Mouse (Mus musculus) midbrain, embryonic 10.5 days (tissue): ENCODE measurements at regions not wholly inside any gene's neighbourhood (a gene's known extent, or its start where the extent isn't known, plus 50 kb on each side); places are given as distances from the start of the nearest gene placed in this dataset.
A peak's percentile ranks its signal among the peaks of the same experiment; 100 is the strongest.

Source experiments
- DNase-seq: peaks from one replicate; pipeline ENCODE4 v3.0.0-alpha.2; 2017; ENCODE audit warnings: low spot score
- H3K27ac ChIP-seq: fragments of 300-500 bp; sonication (generic); replicated peaks from 2 replicates; pipeline ENCODE4 v1.5.1; 2016; ENCODE audit warnings: mild to moderate bottlenecking
- H3K27me3 ChIP-seq: fragments of 300-500 bp; sonication (generic); 2 replicates; pipeline ENCODE4 v1.6.1; 2016; ENCODE audit warnings: low read depth, mild to moderate bottlenecking; ENCODE audit not compliant: poor library complexity, severe bottlenecking
- H3K36me3 ChIP-seq: fragments of 300-500 bp; sonication (generic); 2 replicates; pipeline ENCODE4 v1.6.1; 2016; ENCODE audit warnings: mild to moderate bottlenecking, moderate library complexity
- H3K4me1 ChIP-seq: fragments of 300-500 bp; sonication (generic); 2 replicates; pipeline ENCODE4 v1.6.1; 2016
- H3K4me3 ChIP-seq: fragments of 300-500 bp; sonication (generic); 2 replicates; pipeline ENCODE4 v1.5.1; 2016; ENCODE audit warnings: mild to moderate bottlenecking, moderate library complexity
- H3K9me3 ChIP-seq: fragments of 300-500 bp; sonication (generic); replicated peaks from 2 replicates; pipeline ENCODE4 v1.6.1; 2016; ENCODE audit warnings: mild to moderate bottlenecking
- WGBS: fragments of 180-500 bp; shearing (Covaris S2); methylation state at CpG from one replicate; pipeline ENCODE4 v1.1.7; 2016; 5-methylcytosine and 5-hydroxymethylcytosine counted together

DNA sequence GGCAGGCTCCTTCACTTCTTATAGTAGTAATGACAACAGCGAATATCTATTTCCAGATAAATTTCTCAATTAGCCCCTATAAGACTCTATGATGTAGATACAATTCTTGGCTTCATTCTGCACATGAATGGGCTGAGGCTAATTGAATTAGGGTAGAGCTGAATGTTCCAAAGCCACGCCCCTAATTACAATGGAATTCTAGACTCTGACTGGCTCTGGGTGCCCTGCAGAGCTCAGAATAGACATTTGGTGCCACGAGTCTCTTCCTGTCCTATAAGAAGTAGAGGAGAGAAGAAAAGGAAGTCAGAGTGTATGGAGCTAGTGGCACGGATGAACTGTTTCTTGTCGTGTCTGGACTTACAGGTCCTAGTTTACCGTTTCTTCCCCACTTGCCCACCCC, 449.8 kb downstream of the 1810013L24Rik start:
- DNase-seq, result no peak
- Histone ChIP-seq H3K36me3 (no peaks in the 10 kb centered on the region), H3K4me3 (no peak overlapping the region), H3K9me3 (no peaks in the 10 kb centered on the region), H3K27me3 (peaks cover 12% of the 10 kb centered on the region), H3K27ac (peak overlapping the region; percentile 75; the same call in 1 of the 2 replicates), H3K4me1 (peaks cover 35% of the 10 kb centered on the region)
- WGBS, result 79% methylated on average over 6 of the region's 6 CpGs

DNA sequence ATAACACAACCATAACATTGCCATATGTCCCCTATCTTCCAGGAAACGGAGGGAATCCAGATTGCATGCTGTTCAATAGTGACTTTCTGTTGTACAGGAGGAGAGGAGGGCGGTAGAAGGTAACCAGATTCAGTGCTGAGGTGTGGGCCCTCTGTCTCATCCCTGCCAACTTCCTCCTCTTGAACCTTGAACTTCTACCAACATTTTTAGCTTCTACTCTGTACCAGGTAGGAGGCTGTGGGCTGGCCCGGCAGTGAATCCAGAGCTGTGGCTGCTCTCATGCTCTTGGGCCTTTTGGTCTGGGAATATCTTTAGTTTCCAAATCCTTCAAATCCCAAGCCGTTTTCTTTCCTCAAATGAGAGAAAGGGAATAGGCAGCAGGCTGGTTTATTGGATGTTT, 450.5 kb downstream of the 1810013L24Rik start:
- Histone ChIP-seq H3K9me3 (no peaks in the 10 kb centered on the region), H3K4me1 (peaks cover 35% of the 10 kb centered on the region), H3K27me3 (peaks cover 5% of the 10 kb centered on the region; the same call in 1 of the 2 replicates), H3K4me3 (no peak overlapping the region), H3K36me3 (no peaks in the 10 kb centered on the region), H3K27ac (peak overlapping the region; percentile 75)
- 69% methylated on average over 4 of the region's 4 CpGs for WGBS
- DNase-seq, result no peak

DNA sequence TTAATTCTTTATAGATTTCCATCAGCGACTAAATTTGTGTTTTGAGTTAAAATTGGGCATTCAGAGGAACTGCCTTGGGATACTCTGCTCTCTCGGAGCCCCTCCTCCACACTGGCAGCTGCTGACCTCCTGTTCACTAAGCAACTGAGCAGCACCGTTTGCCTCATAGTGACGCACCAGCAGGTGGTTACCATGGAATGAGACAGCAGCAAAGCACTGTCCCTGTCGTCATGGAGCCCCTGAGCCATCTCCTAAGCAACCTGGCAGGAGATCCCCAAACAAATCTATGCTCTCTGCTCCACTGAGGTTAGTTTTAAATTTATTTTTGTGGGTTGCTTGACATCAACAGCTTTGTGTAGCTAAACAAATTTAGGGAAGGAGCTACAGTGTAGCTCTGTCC, 451.0 kb downstream of the 1810013L24Rik start:
- 4% methylated on average over 5 of the region's 5 CpGs for WGBS
- Histone ChIP-seq H3K27ac (peak overlapping the region; percentile 75), H3K4me1 (peaks cover 35% of the 10 kb centered on the region), H3K36me3 (no peaks in the 10 kb centered on the region), H3K9me3 (no peaks in the 10 kb centered on the region), H3K27me3 (peaks cover 4% of the 10 kb centered on the region; the same call in 1 of the 2 replicates), H3K4me3 (no peak overlapping the region)
- peak; percentile 72 for DNase-seq

DNA sequence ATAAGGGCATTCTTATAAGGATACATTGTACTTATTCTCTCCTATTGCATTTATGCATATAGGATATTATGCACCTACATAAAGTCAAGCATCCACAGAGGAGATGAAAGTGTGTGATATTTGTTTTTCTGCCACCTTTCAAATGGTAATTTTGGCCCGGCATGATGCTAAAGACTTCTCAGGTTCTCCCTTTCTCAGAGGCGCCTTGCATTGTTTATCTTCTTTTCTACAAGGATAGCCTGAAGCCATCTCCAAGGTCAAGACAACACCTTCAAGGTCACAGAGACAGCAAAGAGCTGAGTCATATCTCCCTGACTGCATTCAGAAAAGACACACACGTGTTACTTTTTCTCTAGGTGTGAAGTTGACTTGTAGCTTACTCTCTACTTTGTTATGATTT, 454.5 kb downstream of the 1810013L24Rik start:
- no peaks in the 10 kb centered on the region for H3K9me3 ChIP-seq
- H3K36me3 ChIP-seq, result no peaks in the 10 kb centered on the region
- no peak overlapping the region for H3K27ac ChIP-seq
- no peaks in the 10 kb centered on the region; the same call in 1 of the 2 replicates for H3K27me3 ChIP-seq
- DNase-seq, result no peak
- no peak overlapping the region for H3K4me3 ChIP-seq
- peaks cover 39% of the 10 kb centered on the region for H3K4me1 ChIP-seq
- WGBS, result 39% methylated on average over 3 of the region's 3 CpGs

DNA sequence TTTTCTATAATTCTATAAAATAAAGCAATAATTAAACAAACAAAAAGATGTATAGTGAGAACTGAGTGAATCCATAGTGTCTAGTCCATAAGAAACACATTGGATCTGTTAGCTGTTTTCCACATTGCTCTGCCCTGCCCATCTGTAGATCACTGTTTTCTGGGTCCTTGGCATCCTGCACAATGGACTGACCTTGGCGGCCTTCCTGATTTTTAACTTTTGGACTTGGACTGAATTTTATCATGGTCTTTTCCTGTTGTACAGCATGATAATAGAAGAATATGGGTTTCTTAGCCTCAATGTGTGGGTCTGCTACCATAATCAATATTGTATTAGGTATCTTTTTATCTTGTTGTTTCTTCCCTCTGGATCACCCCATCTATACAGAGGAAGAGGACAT, 456.0 kb downstream of the 1810013L24Rik start:
- Histone ChIP-seq H3K9me3 (no peaks in the 10 kb centered on the region), H3K27ac (no peak overlapping the region), H3K36me3 (no peaks in the 10 kb centered on the region), H3K27me3 (no peaks in the 10 kb centered on the region), H3K4me3 (no peak overlapping the region), H3K4me1 (peaks cover 29% of the 10 kb centered on the region)
- WGBS, result 90% methylated on average over 1 of the region's 1 CpGs
- DNase-seq, result no peak

DNA sequence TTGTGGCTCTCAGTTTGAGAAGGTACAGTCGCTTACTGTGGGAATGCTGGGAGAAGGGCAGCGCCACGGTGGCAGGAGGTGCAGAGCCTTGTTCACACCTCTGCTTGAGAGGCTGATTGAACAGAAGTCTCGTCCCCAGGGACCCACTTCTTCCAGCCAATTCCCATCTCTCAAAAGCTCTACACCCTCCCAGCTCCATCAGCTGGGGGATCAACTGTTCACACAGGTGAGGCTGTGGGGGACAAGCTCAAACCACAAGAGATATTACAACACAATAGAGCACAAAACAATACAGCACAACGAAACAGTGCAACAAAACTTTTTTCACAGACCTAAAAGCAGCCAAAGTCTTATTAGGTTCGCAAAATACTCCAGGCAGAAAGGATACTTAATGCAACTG, 457.7 kb downstream of the 1810013L24Rik start:
- Histone ChIP-seq H3K36me3 (no peaks in the 10 kb centered on the region), H3K9me3 (no peaks in the 10 kb centered on the region), H3K4me1 (peaks cover 25% of the 10 kb centered on the region), H3K4me3 (no peak overlapping the region), H3K27ac (no peak overlapping the region), H3K27me3 (no peaks in the 10 kb centered on the region)
- no peak for DNase-seq
- WGBS, result 91% methylated on average over 6 of the region's 6 CpGs

DNA sequence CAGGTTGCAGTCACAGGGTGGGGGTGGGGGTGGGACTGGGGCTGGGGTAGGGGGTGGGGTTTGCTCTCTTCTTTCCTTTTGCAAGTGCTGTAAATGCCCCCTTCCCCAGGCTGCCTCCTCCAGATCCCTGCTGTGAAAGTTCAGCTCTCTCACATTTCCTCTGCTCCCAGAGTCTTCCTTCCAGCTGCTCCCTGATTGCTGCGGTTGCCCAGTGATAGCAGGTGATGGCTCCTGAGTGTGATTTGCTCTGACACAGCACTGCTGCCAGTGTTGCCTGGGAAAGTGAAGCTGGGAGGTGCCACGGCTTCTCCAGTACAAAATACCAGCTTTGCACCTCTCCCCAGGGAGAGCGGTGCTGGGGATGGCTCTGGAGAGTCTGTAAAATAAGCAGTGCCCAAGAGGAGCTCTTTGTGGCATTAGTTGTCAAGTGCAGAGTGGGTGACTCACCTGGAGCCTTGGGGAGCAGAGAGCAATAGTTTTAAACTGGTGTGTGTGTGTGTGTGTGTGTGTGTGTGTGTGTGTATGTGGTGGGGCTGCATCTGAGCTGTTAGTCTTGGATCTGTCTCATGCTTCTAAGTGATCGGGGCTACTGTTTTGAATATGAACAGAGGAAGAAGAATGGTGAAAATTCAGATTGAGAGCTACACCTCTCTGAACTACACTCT, 461.6 kb downstream of the 1810013L24Rik start:
- H3K4me3 ChIP-seq, result no peak overlapping the region
- H3K27me3 ChIP-seq, result no peaks in the 10 kb centered on the region
- 69% methylated on average over 4 of the region's 4 CpGs for WGBS
- no peaks in the 10 kb centered on the region for H3K9me3 ChIP-seq
- H3K36me3 ChIP-seq, result no peaks in the 10 kb centered on the region
- no peak for DNase-seq
- peaks cover 13% of the 10 kb centered on the region for H3K4me1 ChIP-seq
- H3K27ac ChIP-seq, result no peak overlapping the region

DNA sequence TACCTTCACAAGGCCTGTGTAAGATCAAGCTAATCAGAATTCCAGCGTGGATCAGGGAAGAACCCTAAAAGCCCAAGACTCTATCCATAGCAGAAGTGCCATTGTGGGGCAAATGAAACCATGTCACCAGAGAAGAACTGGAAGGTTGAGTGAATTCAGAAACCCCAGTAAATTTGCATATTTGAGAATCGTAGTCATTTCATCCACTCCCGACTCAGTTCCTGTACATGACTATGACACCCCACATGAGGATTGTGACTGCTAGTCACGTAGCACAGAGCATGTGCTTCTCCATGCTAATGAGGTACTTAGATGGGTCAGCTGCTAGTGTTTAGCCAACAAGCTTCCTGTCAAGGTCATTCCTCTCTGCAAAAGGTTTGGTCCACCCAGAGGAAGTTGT, 473.2 kb downstream of the 1810013L24Rik start:
- no peak for DNase-seq
- Histone ChIP-seq H3K27me3 (no peaks in the 10 kb centered on the region), H3K9me3 (no peaks in the 10 kb centered on the region), H3K36me3 (no peaks in the 10 kb centered on the region), H3K27ac (no peak overlapping the region), H3K4me3 (no peak overlapping the region), H3K4me1 (no peaks in the 10 kb centered on the region)
- 85% methylated on average over 4 of the region's 4 CpGs for WGBS

DNA sequence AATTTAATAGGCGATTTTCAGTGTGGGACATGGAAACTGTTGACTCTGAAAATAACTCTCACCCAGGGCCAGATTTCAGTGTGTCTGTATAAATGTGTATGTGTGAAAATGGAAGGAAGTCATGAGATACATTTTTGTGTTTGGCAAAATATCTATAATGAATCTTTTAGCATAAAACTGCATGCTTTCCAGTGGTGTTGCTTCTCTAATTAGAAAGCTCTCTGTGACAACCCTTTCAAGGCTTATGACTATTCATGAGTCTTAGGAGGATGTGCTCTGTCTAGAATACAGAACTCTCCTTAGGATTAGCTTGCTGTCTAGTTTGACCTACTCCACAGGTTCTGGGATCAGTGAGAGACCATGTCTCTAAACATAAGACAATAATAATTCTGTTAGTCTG, 474.2 kb downstream of the 1810013L24Rik start:
- H3K9me3 ChIP-seq, result no peaks in the 10 kb centered on the region
- no peak for DNase-seq
- H3K36me3 ChIP-seq, result no peaks in the 10 kb centered on the region
- no peak overlapping the region for H3K4me3 ChIP-seq
- H3K4me1 ChIP-seq, result no peaks in the 10 kb centered on the region
- no peak overlapping the region for H3K27ac ChIP-seq
- H3K27me3 ChIP-seq, result no peaks in the 10 kb centered on the region
- 84% methylated on average over 1 of the region's 1 CpGs for WGBS

DNA sequence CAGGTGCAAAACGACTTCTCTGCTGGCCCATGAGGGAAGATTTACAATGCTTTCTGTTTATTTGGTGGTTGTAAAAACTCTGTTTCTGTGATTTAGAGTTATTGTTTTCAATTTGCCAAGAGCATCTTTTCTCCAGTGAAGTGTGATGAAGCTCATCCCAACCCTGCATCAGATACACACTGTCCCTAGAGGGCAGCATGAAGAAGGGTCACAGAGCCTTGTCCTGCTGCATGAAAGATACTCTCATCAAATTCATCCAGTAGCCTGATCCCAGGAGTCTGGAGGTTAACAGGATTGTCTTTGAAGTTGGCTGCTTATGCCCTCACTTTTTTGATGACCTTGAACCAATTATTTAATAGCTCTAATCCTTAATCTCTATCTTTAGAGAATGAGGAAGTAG, 480.8 kb downstream of the 1810013L24Rik start:
- H3K27me3 ChIP-seq, result no peaks in the 10 kb centered on the region
- no peaks in the 10 kb centered on the region for H3K9me3 ChIP-seq
- H3K36me3 ChIP-seq, result no peaks in the 10 kb centered on the region
- H3K4me3 ChIP-seq, result no peak overlapping the region
- WGBS, result 41% methylated on average over 1 of the region's 1 CpGs
- H3K27ac ChIP-seq, result no peak overlapping the region
- H3K4me1 ChIP-seq, result no peaks in the 10 kb centered on the region
- no peak for DNase-seq

DNA sequence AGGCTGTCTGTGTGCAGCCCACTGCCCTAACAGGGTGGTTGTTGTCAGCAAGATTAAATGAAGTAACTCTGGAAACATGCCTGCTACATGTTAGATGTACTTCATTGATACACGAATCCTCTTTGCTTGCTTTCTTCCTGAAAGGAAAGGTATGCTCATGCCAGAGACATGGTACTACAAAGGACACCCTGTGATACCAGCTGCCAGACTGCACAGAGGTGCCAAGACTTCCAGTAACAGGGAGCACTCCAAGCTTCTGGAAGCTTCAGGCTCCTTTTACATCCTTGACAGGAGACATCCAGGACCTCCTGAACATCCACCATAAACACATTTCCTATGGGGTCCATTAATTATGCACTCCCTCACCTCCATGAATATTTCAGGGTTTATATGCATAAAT, 505.7 kb downstream of the 1810013L24Rik start:
- Histone ChIP-seq H3K27me3 (no peaks in the 10 kb centered on the region), H3K4me3 (no peak overlapping the region), H3K36me3 (no peaks in the 10 kb centered on the region), H3K27ac (no peak overlapping the region), H3K4me1 (no peaks in the 10 kb centered on the region), H3K9me3 (no peaks in the 10 kb centered on the region)
- no peak for DNase-seq
- 93% methylated on average over 1 of the region's 1 CpGs for WGBS

DNA sequence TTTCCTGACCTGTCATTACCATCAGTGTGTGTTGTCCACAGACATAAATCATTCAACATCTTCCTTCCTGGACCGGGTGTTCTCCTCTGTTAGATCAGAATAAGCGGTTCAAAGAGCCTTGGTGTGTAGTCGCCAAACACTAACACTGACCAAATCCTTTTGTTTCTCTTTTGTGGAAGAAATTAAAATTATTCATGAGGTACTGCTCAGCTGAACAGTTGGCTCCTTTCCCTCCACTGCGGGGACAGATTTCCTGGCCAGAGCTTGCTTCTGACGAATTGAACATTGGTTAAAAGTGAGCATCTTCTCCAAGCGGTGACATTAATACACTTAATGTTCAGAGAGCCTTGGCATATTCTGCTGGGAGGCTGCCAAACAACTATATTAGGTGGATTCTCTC, 506.2 kb downstream of the 1810013L24Rik start:
- no peaks in the 10 kb centered on the region for H3K9me3 ChIP-seq
- no peaks in the 10 kb centered on the region for H3K36me3 ChIP-seq
- H3K4me1 ChIP-seq, result no peaks in the 10 kb centered on the region
- 91% methylated on average over 6 of the region's 6 CpGs for WGBS
- DNase-seq, result no peak
- no peaks in the 10 kb centered on the region for H3K27me3 ChIP-seq
- no peak overlapping the region for H3K27ac ChIP-seq
- no peak overlapping the region for H3K4me3 ChIP-seq

DNA sequence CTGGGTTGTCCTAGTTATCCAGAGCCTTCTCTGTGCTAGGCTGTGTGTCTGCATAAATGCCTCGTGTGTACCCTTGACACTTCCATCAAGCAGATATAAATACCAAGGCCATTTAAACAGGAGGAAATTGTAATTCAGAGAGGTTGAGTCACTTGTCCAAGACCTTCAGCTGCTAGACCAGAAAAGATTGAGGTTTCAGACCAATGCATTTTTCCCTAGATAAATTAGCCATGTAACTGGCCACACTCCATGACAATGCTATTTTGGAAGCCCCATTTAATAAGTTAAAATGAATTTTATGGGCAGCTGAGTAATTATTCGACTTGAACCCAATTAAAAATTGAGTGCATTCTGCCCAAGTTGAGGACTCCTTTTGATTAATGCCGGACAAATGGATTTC, 509.6 kb downstream of the 1810013L24Rik start:
- H3K27me3 ChIP-seq, result no peaks in the 10 kb centered on the region
- H3K4me3 ChIP-seq, result no peak overlapping the region
- no peaks in the 10 kb centered on the region for H3K36me3 ChIP-seq
- no peaks in the 10 kb centered on the region for H3K4me1 ChIP-seq
- 91% methylated on average over 3 of the region's 3 CpGs for WGBS
- DNase-seq, result no peak
- H3K27ac ChIP-seq, result no peak overlapping the region
- no peaks in the 10 kb centered on the region for H3K9me3 ChIP-seq

DNA sequence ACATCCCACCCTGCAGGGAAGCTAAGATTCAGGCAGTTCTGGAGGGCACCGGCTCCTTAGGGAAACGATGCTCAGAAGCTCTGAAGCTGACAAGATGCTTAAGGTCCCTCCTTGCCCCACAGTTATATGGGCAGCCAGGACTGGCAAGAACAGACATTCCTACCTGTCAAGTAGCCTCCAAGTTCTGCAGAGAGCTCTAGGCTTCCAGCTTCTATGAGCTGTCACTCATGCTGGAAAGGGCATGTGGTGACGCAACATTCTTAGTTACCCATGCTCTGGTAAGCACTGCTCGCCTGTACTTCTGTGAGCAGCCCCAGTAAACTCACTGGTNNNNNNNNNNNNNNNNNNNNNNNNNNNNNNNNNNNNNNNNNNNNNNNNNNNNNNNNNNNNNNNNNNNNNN, 511.3 kb downstream of the 1810013L24Rik start:
- no peak for DNase-seq
- no peaks in the 10 kb centered on the region for H3K4me1 ChIP-seq
- no peak overlapping the region for H3K4me3 ChIP-seq
- H3K27me3 ChIP-seq, result no peaks in the 10 kb centered on the region
- no peaks in the 10 kb centered on the region for H3K36me3 ChIP-seq
- WGBS, result 94% methylated on average over 4 of the region's 4 CpGs
- H3K27ac ChIP-seq, result no peak overlapping the region
- no peaks in the 10 kb centered on the region for H3K9me3 ChIP-seq
